Mouse (Mus musculus): Measurements from ENCODE around the gene Gm10974.

The Gm10974 gene

GRCm38 (mm10) chr7:66359044-66359443 is 6.7 kb upstream of the Gm10974 start:
- no peak for DNase-seq

- no peak for DNase-seq
These were observed 1.2 kb upstream of the Gm10974 start for GRCm38 (mm10) chr7:66364491-66364890.

- no peak for DNase-seq
These were observed 294 bp upstream of the Gm10974 start for GRCm38 (mm10) chr7:66365411-66365810.

GRCm38 (mm10) chr7:66369071-66369933 is 3.6 kb downstream of the Gm10974 start:
- peak in 1 of 2 experiments; percentile 19 for DNase-seq

GRCm38 (mm10) chr7:66369934-66370445 is 4.3 kb downstream of the Gm10974 start:
- DNase-seq: no peak

- peak in 1 of 2 experiments; percentile 28 for DNase-seq
These were observed 5.3 kb downstream of the Gm10974 start for GRCm38 (mm10) chr7:66370970-66371369.

DNA sequence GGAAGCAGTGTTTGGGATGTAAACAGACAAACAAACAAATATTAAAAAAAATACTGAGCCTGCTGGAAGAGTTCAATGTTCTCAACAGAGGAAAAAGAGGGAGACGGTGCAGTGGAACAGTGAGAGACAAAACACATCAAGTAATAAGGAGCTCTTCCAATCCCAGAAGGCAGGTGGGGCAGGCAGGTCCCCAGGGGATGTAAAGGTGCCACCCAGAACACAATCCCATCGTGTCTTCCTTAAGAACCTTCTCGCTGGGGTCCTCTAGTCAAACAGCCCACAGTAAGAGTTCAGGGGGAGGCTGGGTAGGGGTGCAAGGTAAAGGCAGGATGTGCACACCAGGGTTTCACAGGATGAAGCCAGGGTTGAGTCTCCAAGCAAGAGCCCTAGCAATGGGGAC is 7.7 kb downstream of the Gm10974 start:
- DNase-seq: no peak

GRCm38 (mm10) chr7:66375736-66376135 is 10.0 kb downstream of the Gm10974 start:
- no peak for DNase-seq

GRCm38 (mm10) chr7:66376560-66376959 is 10.9 kb downstream of the Gm10974 start:
- no peak for DNase-seq

GRCm38 (mm10) chr7:66384213-66384612 is 18.5 kb downstream of the Gm10974 start:
- peak; percentile 24 to 30 for DNase-seq

DNA sequence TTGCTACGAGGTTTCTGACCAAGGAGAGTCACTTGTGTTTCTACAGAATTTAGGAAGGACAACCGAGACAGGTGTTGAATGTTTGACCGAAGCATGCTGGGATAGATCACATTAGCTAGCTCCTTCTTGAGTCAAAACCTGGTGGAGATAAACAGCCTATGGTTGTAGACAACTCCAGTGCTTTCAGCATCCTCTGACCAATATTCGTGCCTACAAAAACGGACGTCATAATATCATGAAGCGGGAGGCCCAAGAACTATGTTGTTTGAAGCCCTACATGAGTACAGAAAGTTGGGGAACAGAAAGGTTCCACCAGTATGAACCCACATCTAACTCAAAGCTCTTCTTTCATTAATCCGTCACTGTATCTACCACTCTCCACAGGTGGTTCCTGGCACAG is 19.2 kb downstream of the Gm10974 start:
- DNase-seq: no peak

- DNase-seq: no peak
These were observed 20.1 kb downstream of the Gm10974 start for GRCm38 (mm10) chr7:66385826-66386225.

DNA sequence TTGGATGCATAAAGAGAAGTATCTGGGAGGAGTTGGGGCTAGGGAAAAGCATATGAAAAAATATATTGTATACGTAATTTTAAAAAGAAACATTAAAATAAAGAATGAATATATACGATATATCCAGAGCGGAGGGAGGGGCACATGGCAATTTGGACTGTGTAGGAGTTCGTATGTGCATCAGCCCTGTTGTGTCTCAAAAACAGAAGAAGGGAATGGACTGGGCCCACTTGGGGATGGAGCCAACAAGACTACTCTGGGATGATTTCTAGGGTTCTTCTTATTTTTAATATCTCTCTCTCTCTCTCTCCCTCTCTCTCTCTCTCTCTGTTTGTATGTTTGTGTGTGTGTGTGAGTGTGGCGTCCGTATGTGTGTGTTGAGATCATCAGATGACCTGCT is 20.7 kb downstream of the Gm10974 start:
- DNase-seq: no peak

DNA sequence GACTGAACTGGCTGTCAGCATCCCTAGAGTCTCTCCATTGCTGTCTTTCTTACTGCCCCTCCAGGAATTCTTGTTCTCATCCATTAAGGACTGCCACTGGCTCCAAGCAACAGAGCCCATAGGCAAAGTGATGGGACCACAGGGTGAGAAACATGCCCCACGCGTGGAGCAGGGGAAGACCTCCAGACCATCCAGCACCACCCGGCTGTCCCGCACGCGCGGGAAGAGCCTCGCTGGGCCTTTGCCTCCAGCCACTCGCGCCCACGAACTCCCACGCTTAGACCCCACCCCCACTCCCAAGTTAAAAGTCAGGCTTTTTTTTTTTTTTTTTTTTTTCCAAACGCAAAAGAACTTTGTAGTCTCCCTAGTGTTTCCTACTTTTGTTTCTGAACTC is 21.7 kb downstream of the Gm10974 start:
- DNase-seq: peak in 1 of 2 experiments; percentile 46

DNA sequence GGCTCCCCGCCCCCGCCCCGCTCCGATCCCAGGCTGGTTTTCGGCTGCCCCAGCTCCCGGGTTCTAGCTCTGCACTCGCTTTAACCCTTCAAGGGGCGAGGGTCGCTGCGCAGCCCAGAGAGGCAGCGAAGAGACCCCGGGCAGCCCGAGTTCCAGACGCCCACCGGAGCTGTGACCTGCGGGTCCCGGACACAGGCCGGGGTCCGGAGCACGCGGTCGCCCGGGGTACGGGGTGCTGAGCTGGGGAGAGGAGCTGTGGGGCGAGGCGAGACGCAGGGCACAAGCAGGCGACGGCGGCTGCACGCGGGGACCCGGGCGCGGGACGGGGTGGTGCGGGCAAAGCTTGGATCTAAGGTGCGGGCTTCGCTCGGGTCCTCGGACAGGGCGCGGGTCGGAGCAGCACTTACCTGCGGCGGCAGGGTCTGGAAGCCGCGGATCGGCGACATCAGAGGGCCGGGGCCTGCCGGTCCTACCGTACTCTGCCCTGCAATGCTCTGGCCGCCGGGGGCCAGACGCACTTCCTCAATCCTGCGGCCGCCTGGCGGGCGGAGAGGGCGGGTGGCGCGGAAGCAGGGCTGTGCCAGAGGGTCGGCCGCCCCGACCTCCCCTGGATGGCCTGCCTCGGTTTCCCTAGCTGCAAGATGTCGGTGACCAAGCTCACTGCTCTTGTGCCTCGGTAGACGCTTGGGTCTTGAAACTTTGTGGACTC is 22.3 kb downstream of the Gm10974 start, which contains the start of gene Lrrk1:
TSS of gene Lrrk1 (minus strand) at position 538 of the 709 bp plus-strand sequence.
- DNase-seq: peak; percentile 60 to 84

GRCm38 (mm10) chr7:66388621-66389532 is 23.2 kb downstream of the Gm10974 start:
- peak; percentile 79 to 91 for DNase-seq

DNA sequence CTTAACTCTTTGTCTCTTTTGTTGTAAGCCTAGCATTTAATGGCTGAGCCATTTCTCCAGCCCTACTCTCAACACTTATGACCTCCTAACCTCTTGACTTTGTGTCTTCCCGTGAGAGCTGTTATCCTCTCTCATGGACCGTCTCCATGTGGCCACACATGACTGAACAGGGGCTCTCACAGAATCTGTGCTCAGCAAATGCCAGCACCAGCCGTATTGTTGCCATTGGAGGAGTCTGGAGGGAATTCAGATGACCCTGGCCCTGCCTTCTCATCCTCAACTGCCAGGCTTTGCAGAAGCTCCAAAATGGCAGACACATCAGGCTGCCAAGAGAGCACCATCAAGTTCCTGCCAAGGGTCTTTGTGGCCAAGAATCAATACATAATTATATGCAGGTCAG is 31.6 kb downstream of the Gm10974 start:
- peak; percentile 27 to 33 for DNase-seq

DNA sequence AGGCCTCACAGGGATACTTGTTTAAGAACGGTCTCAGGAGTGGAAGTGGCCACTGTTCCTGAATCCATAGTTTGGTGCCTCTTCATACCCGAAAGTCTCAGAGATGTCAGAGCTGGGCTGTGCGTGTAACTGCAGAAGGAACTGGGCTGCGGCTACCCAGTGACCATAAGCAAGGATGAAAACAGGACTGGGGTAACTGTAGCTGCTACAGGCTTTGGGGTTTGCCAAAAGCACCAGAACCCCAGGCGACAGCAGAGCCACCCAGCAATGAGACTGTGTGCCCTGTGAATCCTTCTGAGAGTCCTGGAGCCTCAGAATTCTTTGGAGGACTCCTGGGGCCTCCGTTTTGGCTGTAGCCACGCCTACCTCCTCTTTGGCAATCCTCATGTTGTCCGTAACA is 35.9 kb downstream of the Gm10974 start:
- no peak for DNase-seq

DNA sequence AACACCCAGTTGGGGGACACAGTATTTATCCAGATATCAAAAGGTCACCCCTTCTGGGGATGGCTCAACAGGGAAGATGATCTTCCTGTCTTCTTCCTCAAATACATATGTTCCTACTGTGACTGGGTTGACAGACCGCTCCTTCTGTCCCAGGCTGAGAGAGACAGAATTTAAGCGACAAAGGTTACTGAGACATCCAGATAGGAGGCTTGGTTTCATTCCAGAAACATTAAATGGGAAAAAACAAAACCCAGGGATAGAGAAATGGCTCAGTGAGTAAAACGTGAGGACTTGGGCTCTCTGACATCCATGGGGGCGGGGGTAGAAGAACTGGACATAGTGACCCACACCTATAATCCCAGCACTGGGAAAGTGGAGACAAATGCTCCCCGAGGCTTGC is 37.2 kb downstream of the Gm10974 start:
- DNase-seq: no peak

GRCm38 (mm10) chr7:66404141-66404540 is 38.4 kb downstream of the Gm10974 start:
- DNase-seq: peak; percentile 26 to 34

DNA sequence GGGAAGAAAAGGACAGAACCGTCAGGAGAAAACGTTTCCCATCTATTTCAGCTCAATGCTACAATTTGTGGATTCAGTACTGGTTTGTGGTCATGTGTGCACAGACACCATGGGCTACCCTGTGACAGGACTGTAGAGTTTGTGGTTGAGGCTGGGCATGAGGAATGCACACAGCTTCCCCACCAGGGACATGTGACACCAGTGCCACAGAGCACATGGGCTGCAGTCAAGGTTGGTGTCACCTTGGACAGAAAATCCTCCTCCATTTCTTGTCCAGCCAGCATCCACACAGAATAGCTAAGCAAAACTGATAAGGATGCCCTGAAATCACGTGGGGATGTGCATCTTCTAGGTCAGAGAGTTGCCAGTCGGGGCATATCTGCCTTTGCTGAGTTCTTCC is 39.1 kb downstream of the Gm10974 start:
- DNase-seq: no peak

GRCm38 (mm10) chr7:66405541-66405940 is 39.8 kb downstream of the Gm10974 start:
- DNase-seq: peak; percentile 26 to 46
